Mouse (Mus musculus) megakaryocyte, embryonic 14.5 days (primary cell): ENCODE results near the gene Elavl1. TPM values are rescaled to one million over a fixed set of nuclear protein-coding genes. Genes with fewer than 3 reads are reported as not detected.

ENCODE experiments used
- H3K27me3 ChIP-seq: replicated peaks from 2 replicates; pipeline ENCODE3; 2012; ENCODE audit warnings: inconsistent platforms
- H3K36me3 ChIP-seq: replicated peaks from 2 replicates; pipeline ENCODE3; 2012; ENCODE audit warnings: low read length, inconsistent platforms, mixed read lengths
- H3K4me1 ChIP-seq: 2 replicates; pipeline ENCODE4 v1.6.1; 2012; ENCODE audit warnings: inconsistent platforms
- H3K4me3 ChIP-seq: replicated peaks from 2 replicates; pipeline ENCODE3; 2012; ENCODE audit warnings: moderate library complexity, mild to moderate bottlenecking, inconsistent platforms
- H3K9me3 ChIP-seq: 2 replicates; pipeline ENCODE4 v1.6.1; 2012; ENCODE audit warnings: inconsistent platforms
- FLI1 ChIP-seq: IDR thresholded peaks from 2 replicates; pipeline ENCODE4 v1.6.1; 2012; ENCODE audit warnings: low read length, inconsistent platforms, mixed read lengths
- GATA1 ChIP-seq: IDR thresholded peaks from 3 replicates; pipeline ENCODE4 v1.6.1; 2012; ENCODE audit warnings: mixed read lengths, low read length, inconsistent platforms, borderline replicate concordance
- polyA plus RNA-seq: library from polyadenylated mRNA; stranded (reverse); fragments of >175 nt; gene quantifications from 2 replicates; pipeline ENCODE4 v1.2.3, GENCODE M21; 2012; ENCODE audit warnings: low replicate concordance; ENCODE audit not compliant: insufficient read depth

Gene Elavl1
- polyA plus RNA-seq, 1 experiment, result 41.2 TPM

DNA sequence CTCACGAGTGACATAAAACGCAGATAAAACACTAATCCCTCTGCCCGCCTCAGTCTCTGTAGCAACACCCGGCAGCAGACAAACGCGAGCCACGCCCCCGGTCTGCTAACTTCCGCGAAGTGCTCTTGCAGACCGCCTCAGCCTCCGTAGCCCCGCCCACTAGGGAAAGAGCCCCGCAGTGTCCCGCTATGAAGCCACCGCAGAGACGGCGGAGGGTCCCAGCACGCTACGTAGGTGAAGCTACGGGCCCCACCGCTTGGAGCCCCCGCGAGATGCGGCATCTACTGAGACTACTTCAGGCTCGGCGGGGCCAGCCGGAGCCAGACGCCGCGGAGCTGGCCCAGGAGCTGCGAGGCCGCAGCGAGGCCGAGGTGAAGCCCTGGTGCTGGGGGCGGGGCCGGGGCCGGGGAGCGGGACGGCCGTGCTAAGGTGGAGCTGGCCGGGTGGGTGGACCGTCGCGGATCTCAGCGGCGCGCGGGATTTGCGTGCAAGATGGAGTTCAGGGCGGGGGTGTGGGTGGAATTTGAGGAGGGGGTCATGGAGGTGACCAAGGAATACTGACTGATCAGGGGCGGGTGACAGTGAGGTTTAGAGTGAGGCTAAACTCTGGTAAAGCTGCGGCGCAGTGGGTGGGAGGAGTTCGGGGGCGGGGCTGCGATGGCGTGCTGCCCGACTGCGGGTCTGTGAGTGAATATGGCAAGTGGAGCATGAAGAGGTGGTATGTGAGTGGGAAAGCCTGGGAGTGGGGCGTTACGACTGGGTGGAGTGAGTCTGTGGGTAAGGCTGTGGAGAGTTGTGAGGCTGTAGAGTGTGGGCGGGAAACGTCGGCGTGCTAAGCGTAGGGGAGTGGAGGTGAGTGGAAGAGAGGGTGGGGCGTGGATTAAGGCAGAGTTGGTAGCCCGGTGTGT, 72.0 kb downstream of the Elavl1 start, which contains the start of gene Snapc2:
Gene Snapc2 (plus strand): TSS at position 147 of the 908 bp plus-strand sequence.
- TF ChIP-seq FLI1 (no peak), GATA1 (no peak)
- no peaks in the 10 kb centered on the region for H3K9me3 ChIP-seq
- H3K27me3 ChIP-seq, result no peaks in the 10 kb centered on the region
- peaks cover 41% of the 10 kb centered on the region for H3K4me1 ChIP-seq
- peaks cover 56% of the 10 kb centered on the region for H3K36me3 ChIP-seq
- H3K4me3 ChIP-seq, result peak within 1 kb of the TSS; percentile 96

DNA sequence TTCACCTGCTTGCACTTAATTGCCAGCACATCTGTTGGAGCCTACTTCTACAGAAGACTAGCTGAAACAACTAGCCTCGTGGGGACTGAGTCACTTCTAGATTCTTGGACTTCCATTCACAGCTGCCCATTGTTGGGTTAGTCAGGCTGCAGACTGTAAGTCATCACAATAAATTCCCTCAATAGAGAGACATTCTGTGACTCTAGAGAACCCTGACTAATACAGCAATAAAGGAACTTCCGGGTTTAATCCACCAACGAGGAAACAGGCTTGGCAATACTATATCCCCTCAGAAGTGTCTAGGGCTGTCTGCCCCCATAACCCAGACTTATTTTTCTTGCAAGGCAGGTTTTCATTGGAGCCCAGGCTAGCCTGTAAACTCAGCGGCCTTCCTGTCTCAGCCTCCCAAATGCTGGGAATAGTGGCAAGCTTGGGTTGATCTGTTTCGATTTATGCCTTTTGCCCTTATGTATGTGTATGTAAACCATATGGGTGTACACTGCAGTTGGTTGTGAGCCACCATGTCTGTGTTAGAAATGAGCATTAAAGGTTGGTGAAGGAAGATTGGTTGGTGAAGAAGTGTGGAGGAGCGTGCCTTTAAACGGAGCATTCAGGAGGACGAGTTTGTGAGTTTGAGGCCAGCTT, 73.0 kb downstream of the Elavl1 start:
- H3K36me3 ChIP-seq, result peaks cover 63% of the 10 kb centered on the region

DNA sequence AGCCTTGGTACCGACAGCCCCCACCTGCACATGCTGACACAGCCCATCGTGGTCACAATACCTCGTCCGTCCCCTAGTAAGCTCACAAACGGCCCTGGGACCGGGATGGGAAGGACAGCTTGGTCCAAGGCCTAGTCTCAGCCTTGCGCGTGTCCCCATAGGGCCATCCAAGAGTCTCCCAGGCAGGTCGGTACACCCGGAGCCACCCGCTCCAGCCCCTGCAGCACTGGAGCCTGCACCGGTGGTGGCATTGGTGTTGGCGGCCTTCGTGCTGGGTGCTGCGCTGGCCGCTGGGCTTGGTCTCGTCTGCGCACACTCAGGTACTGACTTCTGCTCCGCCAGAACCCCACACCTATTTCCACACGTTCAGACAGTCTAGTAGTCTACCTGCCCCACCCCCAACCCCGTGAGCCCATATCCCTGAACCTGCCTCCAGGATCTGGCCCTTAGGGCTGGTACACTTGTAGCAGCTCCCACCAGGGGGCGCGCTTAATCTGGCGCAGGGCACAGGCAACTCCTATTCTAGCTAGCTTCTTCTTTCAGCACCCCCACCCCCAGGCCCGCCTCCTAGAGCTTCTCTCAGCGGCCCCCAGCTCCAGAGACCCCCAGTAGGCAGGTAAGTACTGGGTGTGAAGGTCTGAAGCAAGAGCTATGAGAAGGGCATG, 74.8 kb downstream of the Elavl1 start:
- peaks cover 65% of the 10 kb centered on the region for H3K36me3 ChIP-seq

More for the DNA sequence above, 73.0 kb downstream of the Elavl1 start:
- H3K4me3 ChIP-seq, result peak overlapping the region; percentile 96
- TF ChIP-seq FLI1 (no peak), GATA1 (no peak)
- H3K27me3 ChIP-seq, result no peaks in the 10 kb centered on the region
- no peaks in the 10 kb centered on the region for H3K9me3 ChIP-seq
- peaks cover 35% of the 10 kb centered on the region for H3K4me1 ChIP-seq

DNA sequence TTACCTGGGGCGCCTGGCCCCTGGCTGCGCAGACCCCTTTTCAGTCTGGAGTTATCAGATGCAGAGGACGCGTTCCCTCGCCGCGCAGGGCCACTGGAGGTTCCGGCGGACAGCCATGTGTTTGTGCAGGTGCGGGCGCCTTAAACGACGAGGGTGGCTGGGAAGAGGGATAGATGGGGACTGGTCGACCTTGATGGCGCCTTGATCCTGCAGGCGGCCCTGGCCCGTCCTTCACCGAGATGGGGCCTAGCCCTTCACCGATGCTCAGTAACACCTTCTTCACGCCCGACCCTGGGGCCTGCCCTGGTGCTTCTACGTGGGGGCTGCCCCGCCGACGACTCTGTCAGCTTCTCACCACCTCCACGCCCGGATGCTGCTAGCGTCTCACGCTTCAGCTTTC, 76.0 kb downstream of the Elavl1 start:
- Histone ChIP-seq H3K36me3 (peaks cover 65% of the 10 kb centered on the region), H3K9me3 (no peaks in the 10 kb centered on the region), H3K4me1 (peaks cover 36% of the 10 kb centered on the region), H3K4me3 (no peak overlapping the region), H3K27me3 (no peaks in the 10 kb centered on the region)
- TF ChIP-seq FLI1 (no peak), GATA1 (no peak)

More for the DNA sequence above, 74.8 kb downstream of the Elavl1 start:
- TF ChIP-seq FLI1 (no peak), GATA1 (no peak)
- no peaks in the 10 kb centered on the region for H3K9me3 ChIP-seq
- no peak overlapping the region for H3K4me3 ChIP-seq
- peaks cover 38% of the 10 kb centered on the region for H3K4me1 ChIP-seq
- no peaks in the 10 kb centered on the region for H3K27me3 ChIP-seq

DNA sequence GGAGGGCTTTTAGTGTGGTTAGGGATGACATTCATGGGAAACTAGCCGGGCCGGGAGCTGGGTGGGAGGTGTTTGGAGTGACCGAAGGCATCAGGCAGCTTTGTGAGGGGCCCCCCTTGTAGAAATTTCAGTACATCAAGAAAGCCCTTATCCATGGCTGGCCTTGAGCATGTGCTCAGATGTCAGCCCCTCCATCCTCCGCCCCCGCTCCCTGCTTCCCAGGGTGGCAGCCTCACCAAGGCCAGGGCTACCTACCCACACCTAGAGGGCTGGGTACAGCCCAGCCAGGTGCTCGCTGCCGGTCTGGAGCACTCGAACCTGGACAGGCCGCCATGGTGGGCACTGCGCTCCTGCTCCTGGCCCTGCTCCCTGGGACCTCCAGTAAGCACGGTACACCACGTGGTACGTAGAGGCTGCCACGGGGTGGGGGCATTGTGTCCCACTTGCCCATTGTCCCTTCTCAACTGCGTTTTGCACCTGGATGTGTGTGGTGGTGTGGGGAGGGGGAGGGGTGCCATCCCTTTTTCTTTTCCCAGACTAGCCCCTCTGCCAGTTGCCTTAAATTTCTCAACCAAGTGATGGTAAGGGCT, 77.2 kb downstream of the Elavl1 start, which contains the start of gene Tgfbr3l:
Gene Tgfbr3l (plus strand): TSS at position 264 of the 590 bp plus-strand sequence.
- H3K4me3 ChIP-seq, result no peak within 1 kb of the TSS
- peaks cover 27% of the 10 kb centered on the region for H3K4me1 ChIP-seq
- H3K9me3 ChIP-seq, result no peaks in the 10 kb centered on the region
- H3K36me3 ChIP-seq, result peaks cover 75% of the 10 kb centered on the region
- no peaks in the 10 kb centered on the region for H3K27me3 ChIP-seq
- TF ChIP-seq GATA1, result no peak
- TF ChIP-seq FLI1, result no peak

DNA sequence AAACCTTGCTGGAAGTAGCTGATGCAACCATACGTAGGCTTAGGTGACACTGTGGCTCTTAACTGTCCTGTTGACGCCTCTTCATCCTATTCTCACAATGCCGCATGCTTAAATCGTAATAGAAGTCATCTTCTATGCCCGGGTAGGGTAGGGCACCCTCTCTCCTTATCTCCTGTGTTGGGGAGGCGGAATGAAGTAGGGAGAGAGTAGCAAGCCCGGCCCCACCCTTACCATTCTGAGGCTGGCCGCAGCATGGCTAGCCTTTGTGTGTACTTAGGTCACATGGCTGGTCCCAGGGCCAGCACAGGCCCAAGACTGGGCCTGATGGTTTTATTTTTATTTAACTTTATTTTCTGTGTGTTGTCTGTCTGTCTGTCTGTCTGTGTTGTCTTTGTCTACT, 78.0 kb downstream of the Elavl1 start:
- Histone ChIP-seq H3K4me1 (peaks cover 26% of the 10 kb centered on the region), H3K27me3 (no peaks in the 10 kb centered on the region), H3K36me3 (peaks cover 83% of the 10 kb centered on the region), H3K9me3 (no peaks in the 10 kb centered on the region), H3K4me3 (no peak overlapping the region)
- TF ChIP-seq FLI1, result no peak
- TF ChIP-seq GATA1, result no peak

DNA sequence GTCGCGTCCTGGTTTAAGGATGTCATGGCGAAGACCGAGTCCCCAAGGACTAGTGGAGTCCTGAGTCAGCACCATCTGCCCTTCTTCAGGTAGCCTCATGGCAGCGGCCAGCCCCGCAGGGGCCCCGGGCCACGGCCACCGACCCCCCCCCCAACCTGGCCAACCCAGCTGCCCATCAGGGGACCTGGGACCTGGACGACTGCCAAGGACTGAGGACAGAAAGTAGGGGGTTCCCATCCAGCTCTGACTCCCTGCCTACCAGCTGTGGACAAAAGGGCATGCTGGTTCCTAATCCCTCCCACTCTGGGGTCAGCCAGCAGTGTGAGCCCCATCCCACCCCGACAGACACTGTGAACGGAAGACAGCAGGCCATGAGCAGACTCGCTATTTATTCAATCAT, 79.5 kb downstream of the Elavl1 start:
- Histone ChIP-seq H3K9me3 (no peaks in the 10 kb centered on the region), H3K4me1 (peaks cover 30% of the 10 kb centered on the region), H3K36me3 (peaks cover 98% of the 10 kb centered on the region), H3K4me3 (no peak overlapping the region), H3K27me3 (no peaks in the 10 kb centered on the region)
- TF ChIP-seq FLI1 (no peak), GATA1 (no peak)

DNA sequence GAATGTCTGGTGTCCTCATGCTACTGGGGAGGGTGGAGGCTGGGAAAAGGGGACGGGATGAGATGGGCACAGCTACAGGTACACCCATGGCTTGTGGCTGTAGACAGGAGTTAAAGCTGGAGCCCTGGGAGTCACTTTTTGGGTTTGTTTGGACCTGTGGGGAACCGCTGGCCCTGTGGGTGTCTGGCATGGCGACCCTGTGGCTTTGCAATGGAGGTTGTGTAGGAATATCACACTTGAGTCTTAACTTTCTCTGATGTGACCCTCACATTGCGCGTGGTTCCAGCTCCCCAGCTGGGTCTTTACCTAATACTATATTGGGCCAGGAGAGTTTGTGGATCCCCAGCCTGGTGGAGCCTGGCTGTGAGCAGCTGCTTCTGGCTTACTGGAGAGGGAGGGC, 80.2 kb downstream of the Elavl1 start:
- peaks cover 100% of the 10 kb centered on the region for H3K36me3 ChIP-seq
- H3K9me3 ChIP-seq, result no peaks in the 10 kb centered on the region
- no peak for TF ChIP-seq FLI1
- no peak for TF ChIP-seq GATA1
- H3K4me3 ChIP-seq, result no peak overlapping the region
- no peaks in the 10 kb centered on the region for H3K27me3 ChIP-seq
- peaks cover 30% of the 10 kb centered on the region for H3K4me1 ChIP-seq

DNA sequence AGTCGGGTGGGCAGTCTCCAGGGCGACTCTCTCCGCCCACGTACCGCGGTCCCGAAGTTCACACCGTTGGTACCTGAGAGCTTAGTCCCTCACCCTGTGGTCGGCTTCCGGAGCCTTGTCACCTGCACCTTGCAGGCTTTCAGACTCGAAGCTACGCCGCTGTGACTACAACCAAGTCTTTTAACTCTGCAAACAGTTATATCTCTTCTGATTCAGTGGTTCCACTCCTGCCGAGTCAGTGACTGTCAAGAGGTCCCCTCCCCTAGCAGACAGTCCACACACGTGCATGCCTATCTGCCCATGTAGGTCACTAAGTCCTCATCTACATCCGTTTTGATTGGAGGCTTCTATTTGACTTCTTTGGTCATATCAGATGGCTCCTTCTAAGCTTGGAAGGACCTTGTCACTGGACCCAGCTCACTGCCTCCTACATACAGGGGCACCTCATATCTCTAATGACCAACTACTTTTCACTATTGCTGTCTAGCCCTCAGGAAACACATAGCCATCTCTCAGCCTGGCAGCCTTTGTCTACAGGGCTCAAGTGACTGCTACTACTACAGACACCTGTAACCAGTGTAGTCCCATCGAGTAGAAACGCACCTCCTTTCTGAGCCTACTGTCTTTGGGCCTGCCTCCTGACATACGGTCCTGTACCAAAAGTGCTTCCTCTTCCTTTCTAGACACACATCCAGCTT, 85.9 kb downstream of the Elavl1 start:
- peaks cover 47% of the 10 kb centered on the region for H3K36me3 ChIP-seq
- peak overlapping the region; percentile 96 for H3K4me3 ChIP-seq
- H3K4me1 ChIP-seq, result peaks cover 51% of the 10 kb centered on the region
- peaks cover 13% of the 10 kb centered on the region for H3K27me3 ChIP-seq
- no peak for TF ChIP-seq FLI1
- H3K9me3 ChIP-seq, result no peaks in the 10 kb centered on the region
